Mouse (Mus musculus) C2C12 (cell line): ENCODE data around the gene Depdc5.
"Not testable (repeated sequence)": the region's sequence is repeated elsewhere in the genome, so short reads cannot be mapped to it uniquely, and the experiment has no call there.

Experiments used
- CEBPB ChIP-seq: IDR thresholded peaks from one replicate; pipeline ENCODE4 v1.6.1; 2011; ENCODE audit warnings: low read depth, mild to moderate bottlenecking, control low read depth, moderate library complexity
- CTCF ChIP-seq: IDR thresholded peaks from one replicate; pipeline ENCODE4 v1.5.1; 2011; ENCODE audit not compliant: control insufficient read depth, insufficient read depth, insufficient read length
- FOSL1 ChIP-seq: IDR thresholded peaks from one replicate; pipeline ENCODE4 v1.8.0; 2011; ENCODE audit warnings: mild to moderate bottlenecking, low read length; ENCODE audit not compliant: poor library complexity, insufficient read depth, severe bottlenecking

DNA sequence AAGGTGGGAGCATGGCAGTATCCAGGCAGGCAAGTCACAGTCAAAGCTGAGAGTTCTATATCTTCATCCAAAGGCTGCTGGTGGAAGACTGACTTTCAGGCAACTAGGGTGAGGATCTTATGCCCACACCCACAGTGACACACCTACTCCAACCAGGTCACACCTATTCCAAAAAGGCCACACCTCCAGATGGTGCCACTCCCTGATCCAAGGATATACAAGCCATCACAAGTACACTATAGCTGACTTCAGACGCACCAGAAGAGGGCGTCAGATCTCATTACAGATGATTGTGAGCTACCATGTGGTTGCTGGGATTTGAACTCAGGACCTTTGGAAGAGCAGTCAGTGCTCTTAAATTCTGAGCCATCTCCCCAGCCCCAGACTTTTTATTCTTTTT, 55.8 kb downstream of the Depdc5 start:
- TF ChIP-seq CTCF, FOSL1, CEBPB: not testable (repeated sequence)
